Mouse (Mus musculus) T-helper 17 cell (primary cell): ENCODE measurements around the gene Pigw.

Source experiments
- in situ Hi-C, 2 experiments: fragments of 300-600 bp; cut with MboI, MseI; formaldehyde crosslinking; loops; 1 replicate in 1 of 2; 2 replicates in 1 of 2; pipeline ENCODE4 v1.15.1; 2025; ENCODE audit warnings: high pct_unique_total_duplicates in 2 of 2

Gene Pigw

DNA sequence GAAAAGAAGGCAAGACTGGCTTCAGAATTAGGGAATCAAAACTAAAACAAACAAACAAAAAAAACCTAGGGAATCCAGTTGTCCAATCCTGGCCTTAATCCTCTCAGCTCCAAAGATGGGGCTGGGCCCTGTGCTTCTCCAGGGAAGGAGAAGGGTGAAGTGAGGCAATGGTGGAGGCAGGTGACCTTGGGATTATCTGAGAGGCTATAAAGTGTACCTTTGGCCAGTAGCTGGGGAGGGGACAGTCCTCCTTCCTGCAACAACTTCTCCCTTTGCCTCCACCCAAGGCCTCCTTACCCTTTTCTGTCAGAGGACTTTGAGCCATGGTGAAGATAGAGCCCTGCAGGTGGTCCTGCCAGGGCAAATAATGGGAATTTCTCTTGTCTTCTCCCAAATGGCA is 52.6 kb downstream of the Pigw start:
- in situ Hi-C loops, result no loop called here
